Mouse (Mus musculus): ENCODE measurements around the gene Cntrob. TPM values are rescaled to one million over a fixed set of nuclear protein-coding genes. Genes with fewer than 3 reads are reported as not detected.

The Cntrob gene
- polyA plus RNA-seq, 1 experiment: 16.8 TPM

DNA sequence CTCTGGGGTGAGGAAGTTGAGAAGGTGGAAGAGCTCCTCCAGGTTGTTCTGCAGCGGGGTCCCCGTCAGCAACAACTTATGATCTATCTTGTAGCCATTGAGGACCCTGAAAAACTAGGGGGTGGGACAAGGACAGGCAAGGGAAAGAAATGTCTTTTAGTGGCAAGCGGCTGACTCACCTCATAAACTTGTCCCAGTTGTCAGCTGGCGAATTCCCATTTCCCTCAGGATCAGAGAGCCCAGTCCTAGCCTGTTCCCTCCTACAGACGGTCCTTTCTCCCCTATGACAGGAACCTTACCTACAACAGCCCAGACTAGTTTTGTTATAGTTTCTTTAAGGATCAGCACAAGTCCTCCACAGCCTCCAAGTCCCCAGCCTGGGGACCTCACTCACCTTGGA, 33.0 kb upstream of the Cntrob start:
- Histone ChIP-seq H3K4me3 (ENCODE audit: insufficient read depth, low read length) (no peak overlapping the region), H3K27ac (ENCODE audit: insufficient read depth, low read depth, low read length) (no peak overlapping the region), H3K4me1 (ENCODE audit: control insufficient read depth, insufficient read depth, low read length) (no peaks in the 10 kb centered on the region)
- TF ChIP-seq POLR2A (IDR thresholded peaks at IDR 0.05; ENCODE audit: borderline replicate concordance, low read depth, low read length): no peak

DNA sequence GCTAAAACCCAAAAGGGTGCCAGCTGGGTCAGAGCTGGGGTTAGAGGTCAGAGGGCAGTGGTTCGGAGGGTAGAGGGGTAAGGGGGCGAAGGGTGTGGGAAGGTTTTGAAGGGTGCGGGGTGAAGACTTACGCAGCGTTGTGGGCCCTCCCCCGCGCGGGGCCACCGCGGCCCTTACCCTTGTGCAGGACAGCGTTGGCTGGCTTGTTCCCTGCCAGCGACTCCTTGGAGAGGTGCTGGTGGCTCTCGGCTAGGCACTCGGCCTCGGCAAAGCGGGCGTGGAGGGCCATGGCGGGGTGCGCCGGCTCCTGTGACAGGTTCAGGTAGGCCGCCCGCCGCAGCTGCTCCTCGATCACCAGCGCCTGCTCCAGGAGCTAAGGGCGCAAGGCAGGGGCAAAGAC, 22.9 kb upstream of the Cntrob start:
- TF ChIP-seq CTCF (IDR thresholded peaks at IDR 0.05; ENCODE audit: low read depth, low read length): no peak
- TF ChIP-seq POLR2A (IDR thresholded peaks at IDR 0.05; ENCODE audit: borderline replicate concordance, low read depth, low read length): no peak
- Histone ChIP-seq H3K4me3 (ENCODE audit: insufficient read depth, low read length) (no peak overlapping the region), H3K27ac (ENCODE audit: insufficient read depth, low read depth, low read length) (no peak overlapping the region), H3K4me1 (ENCODE audit: control insufficient read depth, insufficient read depth, low read length) (no peaks in the 10 kb centered on the region)

DNA sequence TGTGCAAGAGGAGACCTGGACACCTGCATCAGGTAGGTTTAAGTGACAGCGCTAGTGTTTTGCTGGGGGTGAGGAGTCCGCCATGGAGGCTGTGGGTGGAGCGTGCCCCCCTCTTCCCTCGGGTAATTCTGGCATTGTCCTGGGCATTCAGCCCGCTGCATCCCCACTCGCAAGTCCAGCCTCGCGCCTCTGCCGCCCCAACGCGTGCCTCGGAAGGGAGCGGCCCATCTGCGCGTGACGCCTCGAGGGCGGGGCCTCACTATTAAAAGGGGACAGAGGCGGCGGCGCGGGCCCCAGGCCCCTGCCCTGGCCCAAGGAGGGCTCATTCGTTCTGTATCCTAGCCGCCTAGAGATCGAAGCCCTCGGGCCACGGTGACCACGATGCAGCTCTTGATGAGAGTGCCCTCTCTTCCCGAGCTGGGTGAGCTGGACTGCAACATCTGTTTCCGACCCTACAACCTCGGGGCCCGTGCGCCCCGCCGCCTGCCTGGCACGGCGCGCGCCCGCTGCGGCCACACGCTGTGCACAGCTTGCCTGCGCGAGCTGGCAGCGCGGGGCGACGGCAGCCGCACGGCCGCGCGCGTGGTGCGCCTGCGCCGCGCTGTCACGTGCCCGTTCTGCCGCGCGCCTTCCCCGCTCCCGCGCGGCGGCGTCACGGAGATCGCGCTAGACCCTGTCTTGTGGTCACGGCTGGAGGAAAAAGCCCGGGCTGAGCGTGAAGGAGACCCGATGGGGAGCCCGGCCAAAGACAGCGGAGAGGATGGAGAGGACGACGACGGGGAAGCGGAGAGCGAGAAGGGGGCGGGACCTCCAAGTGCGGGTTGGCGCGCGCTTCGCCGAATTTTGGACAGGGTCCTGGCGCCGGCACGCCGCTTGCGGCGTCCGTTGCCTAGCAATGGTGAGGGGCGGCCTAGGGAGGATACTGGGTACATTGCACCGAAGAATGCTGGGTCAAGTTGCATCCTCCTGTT, 16.9 kb upstream of the Cntrob start, which contains the start of gene Rnf227:
Gene Rnf227 (plus strand): TSS at position 301 of the 971 bp plus-strand sequence.
- Histone ChIP-seq H3K27ac (ENCODE audit: insufficient read depth, low read depth, low read length) (no peak within 1 kb of the TSS), H3K4me1 (ENCODE audit: control insufficient read depth, insufficient read depth, low read length) (peaks cover 7% of the 10 kb centered on the region), H3K4me3 (ENCODE audit: insufficient read depth, low read length) (peak within 1 kb of the TSS; percentile 75)
- TF ChIP-seq CTCF (IDR thresholded peaks at IDR 0.05; ENCODE audit: low read depth, low read length) (no peak), POLR2A (IDR thresholded peaks at IDR 0.05; ENCODE audit: borderline replicate concordance, low read depth, low read length) (no peak)

DNA sequence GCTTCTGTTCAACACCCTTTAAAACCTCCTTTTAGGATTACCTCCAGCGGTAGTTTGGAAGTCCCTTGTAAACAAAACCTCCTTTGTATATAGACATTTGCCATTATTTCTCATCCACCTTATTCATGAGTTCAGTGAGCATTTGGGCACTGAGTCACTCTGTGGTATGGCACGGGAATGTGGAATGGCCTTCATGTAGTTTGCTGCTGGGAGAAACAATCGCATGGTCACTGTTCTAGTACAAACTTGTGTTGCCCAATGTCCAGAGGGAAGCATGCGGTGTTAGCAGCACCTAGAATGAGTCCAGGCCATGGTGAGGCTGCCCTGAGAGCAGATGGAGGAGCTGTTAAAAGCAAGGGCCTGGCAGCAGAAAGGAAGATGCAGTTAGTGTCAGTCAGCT, 11.2 kb upstream of the Cntrob start:
- H3K27ac ChIP-seq (ENCODE audit: insufficient read depth, low read depth, low read length): no peak overlapping the region
- TF ChIP-seq POLR2A (IDR thresholded peaks at IDR 0.05; ENCODE audit: borderline replicate concordance, low read depth, low read length) (no peak), CTCF (IDR thresholded peaks at IDR 0.05; ENCODE audit: low read depth, low read length) (no peak)
- H3K4me3 ChIP-seq (ENCODE audit: insufficient read depth, low read length): no peak overlapping the region

DNA sequence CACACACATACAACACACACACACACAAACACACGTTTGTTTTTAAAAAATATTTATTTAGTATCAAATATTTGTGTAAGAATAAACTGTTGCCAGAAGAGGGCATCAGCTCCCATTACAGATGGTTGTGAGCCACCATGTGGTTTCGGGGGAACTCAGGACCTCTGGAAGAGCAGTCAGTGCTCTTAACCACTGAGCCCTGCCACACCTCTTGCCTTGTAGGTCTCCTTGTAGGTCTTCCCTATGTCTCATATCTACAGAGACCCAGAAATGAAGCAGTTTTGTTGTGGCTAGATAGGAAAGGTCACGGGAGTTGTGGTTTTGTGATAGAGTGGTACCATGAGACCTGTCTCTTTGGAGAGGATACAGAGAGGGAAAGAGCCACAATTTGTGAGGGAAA, 10.3 kb upstream of the Cntrob start:
- TF ChIP-seq CTCF (IDR thresholded peaks at IDR 0.05; ENCODE audit: low read depth, low read length) (no peak), POLR2A (IDR thresholded peaks at IDR 0.05; ENCODE audit: borderline replicate concordance, low read depth, low read length) (no peak)
- H3K27ac ChIP-seq (ENCODE audit: insufficient read depth, low read depth, low read length): no peak overlapping the region
- H3K4me3 ChIP-seq (ENCODE audit: insufficient read depth, low read length): no peak overlapping the region
- H3K4me1 ChIP-seq (ENCODE audit: control insufficient read depth, insufficient read depth, low read length): peaks cover 10% of the 10 kb centered on the region; the same call in 1 of the 2 replicates

More for the DNA sequence above, 11.2 kb upstream of the Cntrob start:
- H3K4me1 ChIP-seq (ENCODE audit: control insufficient read depth, insufficient read depth, low read length): peaks cover 10% of the 10 kb centered on the region; the same call in 1 of the 2 replicates

DNA sequence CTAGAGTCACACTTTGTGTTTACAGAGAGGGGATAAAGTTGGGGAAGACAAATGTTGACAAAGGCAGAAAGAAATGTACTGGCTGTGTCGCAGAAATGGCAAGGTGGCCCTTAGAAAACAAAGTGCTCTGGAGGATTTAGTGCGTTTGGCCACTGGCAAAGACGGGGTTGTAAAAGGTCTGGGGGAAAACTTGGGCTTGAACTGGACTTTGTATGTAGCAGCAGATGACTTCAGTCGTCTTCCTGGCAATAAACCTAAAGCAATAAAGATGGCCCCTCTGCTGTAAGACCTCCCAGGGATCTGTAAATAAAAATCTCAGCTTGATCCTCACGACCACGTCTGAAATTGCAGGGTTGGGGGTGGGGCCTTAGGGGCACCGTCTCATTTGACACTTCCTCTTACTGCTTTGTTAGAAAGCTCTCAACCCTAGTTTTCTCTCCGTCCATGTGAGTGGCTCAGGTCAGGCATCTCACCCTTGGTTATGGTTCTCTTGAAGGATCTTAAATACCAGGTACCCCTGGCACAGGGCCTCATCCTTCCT, 9.2 kb upstream of the Cntrob start:
- TF ChIP-seq POLR2A (IDR thresholded peaks at IDR 0.05; ENCODE audit: borderline replicate concordance, low read depth, low read length) (no peak), CTCF (IDR thresholded peaks at IDR 0.05; ENCODE audit: low read depth, low read length) (no peak)
- Histone ChIP-seq H3K4me3 (ENCODE audit: insufficient read depth, low read length) (no peak overlapping the region), H3K27ac (ENCODE audit: insufficient read depth, low read depth, low read length) (no peak overlapping the region), H3K4me1 (ENCODE audit: control insufficient read depth, insufficient read depth, low read length) (peaks cover 10% of the 10 kb centered on the region; the same call in 1 of the 2 replicates)

DNA sequence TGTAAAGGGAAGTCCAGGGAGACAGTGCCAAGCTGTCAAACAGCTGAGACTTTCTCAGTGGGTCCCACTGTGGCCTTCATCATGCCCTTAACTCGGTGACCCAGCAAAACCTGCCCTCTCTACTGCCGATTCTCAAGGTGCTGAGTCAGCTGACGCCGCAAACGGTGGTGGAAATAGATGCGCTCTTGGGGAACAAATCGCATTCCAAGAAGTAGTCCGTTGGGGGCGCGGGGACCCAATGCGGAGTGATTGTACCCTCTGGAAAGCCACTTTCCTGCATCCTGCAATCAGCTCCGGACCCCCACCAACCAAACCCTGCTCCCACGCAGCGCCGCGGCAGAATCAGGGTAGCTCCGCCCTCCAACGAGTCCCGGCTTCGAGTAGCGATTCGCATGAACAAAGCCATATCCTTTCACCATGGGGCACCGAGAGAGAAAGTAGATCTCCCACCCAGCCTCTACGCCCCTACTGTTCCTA, 8.4 kb upstream of the Cntrob start:
- H3K4me3 ChIP-seq (ENCODE audit: insufficient read depth, low read length): peak overlapping the region; percentile 64
- TF ChIP-seq CTCF (IDR thresholded peaks at IDR 0.05; ENCODE audit: low read depth, low read length): no peak
- no peak for TF ChIP-seq POLR2A (IDR thresholded peaks at IDR 0.05; ENCODE audit: borderline replicate concordance, low read depth, low read length)
- H3K27ac ChIP-seq (ENCODE audit: insufficient read depth, low read depth, low read length): no peak overlapping the region
- peaks cover 10% of the 10 kb centered on the region; the same call in 1 of the 2 replicates for H3K4me1 ChIP-seq (ENCODE audit: control insufficient read depth, insufficient read depth, low read length)

DNA sequence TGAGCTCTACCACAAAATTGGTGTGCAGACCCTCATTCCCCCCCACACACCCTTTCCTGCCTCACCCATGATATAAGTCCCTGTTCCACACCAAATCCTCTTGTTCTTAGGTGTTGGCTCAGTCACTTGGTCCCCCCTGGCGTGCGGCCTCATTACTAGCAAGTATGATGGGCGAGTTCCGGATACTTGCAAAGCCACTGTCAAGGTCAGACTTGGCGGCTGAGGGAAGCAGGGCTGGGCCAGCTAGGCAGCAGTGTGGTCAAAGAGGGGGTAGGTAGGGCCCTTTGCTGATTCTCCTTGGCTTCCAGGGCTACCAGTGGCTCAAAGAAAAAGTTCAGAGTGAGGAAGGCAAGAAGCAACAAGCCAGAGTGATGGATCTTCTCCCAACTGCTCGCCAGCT, 7.6 kb upstream of the Cntrob start:
- Histone ChIP-seq H3K4me3 (ENCODE audit: insufficient read depth, low read length) (no peak overlapping the region), H3K4me1 (ENCODE audit: control insufficient read depth, insufficient read depth, low read length) (peaks cover 10% of the 10 kb centered on the region; the same call in 1 of the 2 replicates), H3K27ac (ENCODE audit: insufficient read depth, low read depth, low read length) (no peak overlapping the region)
- no peak for TF ChIP-seq CTCF (IDR thresholded peaks at IDR 0.05; ENCODE audit: low read depth, low read length)
- TF ChIP-seq POLR2A (IDR thresholded peaks at IDR 0.05; ENCODE audit: borderline replicate concordance, low read depth, low read length): no peak

DNA sequence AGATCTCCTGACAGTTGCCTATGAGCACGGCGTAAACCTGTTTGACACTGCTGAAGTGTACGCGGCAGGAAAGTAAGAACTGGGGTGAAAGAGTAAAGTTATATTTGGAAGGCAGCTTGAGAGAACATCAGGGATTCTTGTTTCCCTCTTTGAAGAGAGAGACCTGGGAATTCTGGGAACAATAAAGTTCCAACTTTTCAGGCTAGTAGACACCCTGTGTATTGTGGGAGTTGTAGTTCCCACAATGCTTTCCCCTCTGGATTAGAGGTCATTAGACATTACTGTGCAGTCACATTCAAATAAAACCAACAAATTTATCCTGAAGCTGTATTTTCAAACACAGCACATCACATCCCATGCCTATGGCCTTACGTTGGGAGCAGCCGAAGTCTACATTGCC, 4.9 kb upstream of the Cntrob start:
- Histone ChIP-seq H3K4me1 (ENCODE audit: control insufficient read depth, insufficient read depth, low read length) (peaks cover 21% of the 10 kb centered on the region), H3K4me3 (ENCODE audit: insufficient read depth, low read length) (no peak overlapping the region), H3K27ac (ENCODE audit: insufficient read depth, low read depth, low read length) (no peak overlapping the region)
- no peak for TF ChIP-seq POLR2A (IDR thresholded peaks at IDR 0.05; ENCODE audit: borderline replicate concordance, low read depth, low read length)
- no peak for TF ChIP-seq CTCF (IDR thresholded peaks at IDR 0.05; ENCODE audit: low read depth, low read length)

DNA sequence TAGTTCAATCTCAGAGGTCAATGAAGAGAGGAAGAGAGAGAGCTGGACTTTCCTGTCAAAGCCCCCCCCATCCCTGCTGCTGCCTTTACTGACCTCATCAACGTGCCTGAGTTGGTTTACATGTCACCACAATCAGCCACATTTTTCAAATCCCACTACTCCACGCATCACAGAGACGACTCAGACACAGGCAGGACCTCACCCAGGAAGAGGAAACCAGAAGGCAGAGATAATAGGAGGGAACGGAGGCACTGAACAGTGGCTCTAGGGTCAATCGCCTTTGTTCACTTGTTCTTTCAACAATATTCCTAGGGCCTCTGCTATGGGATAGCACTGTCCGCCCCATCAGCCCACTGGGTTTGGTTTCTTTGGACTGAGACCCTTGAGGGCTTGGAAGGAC, 4.1 kb upstream of the Cntrob start:
- H3K4me1 ChIP-seq (ENCODE audit: control insufficient read depth, insufficient read depth, low read length): peaks cover 19% of the 10 kb centered on the region
- H3K4me3 ChIP-seq (ENCODE audit: insufficient read depth, low read length): no peak overlapping the region
- no peak overlapping the region for H3K27ac ChIP-seq (ENCODE audit: insufficient read depth, low read depth, low read length)
- no peak for TF ChIP-seq CTCF (IDR thresholded peaks at IDR 0.05; ENCODE audit: low read depth, low read length)
- no peak for TF ChIP-seq POLR2A (IDR thresholded peaks at IDR 0.05; ENCODE audit: borderline replicate concordance, low read depth, low read length)

Measured in bone marrow macrophage, adult 2 months (primary cell).